Mouse (Mus musculus): ENCODE measurements around the gene Trpc4ap. TPM values are rescaled to one million over a fixed set of nuclear protein-coding genes. Genes with fewer than 3 reads are reported as not detected.
A peak's percentile ranks its signal among the peaks of the same experiment; 100 is the strongest.
"Not testable (repeated sequence)": the region's sequence is repeated elsewhere in the genome, so short reads cannot be mapped to it uniquely, and the experiment has no call there.

Gene Trpc4ap
- polyA plus RNA-seq, 1 experiment, result 47.0 TPM

GRCm38 (mm10) chr2:155613326-155613755 is 78.8 kb downstream of the Trpc4ap start:
- Histone ChIP-seq H3K27ac (ENCODE audit: control insufficient read depth, insufficient read depth, low read depth, low read length, poor library complexity) (no peak overlapping the region), H3K4me3 (replicated peaks; ENCODE audit: control insufficient read depth, low read depth, low read length) (peak overlapping the region; percentile 36), H3K4me1 (ENCODE audit: control insufficient read depth, insufficient read depth, low read length) (no peaks in the 10 kb centered on the region)
- WGBS, result 6% methylated on average over 20 of the region's 20 CpGs
- TF ChIP-seq POLR2A (IDR thresholded peaks at IDR 0.05; ENCODE audit: borderline replicate concordance, control insufficient read depth, low read depth, low read length), result no peak
- TF ChIP-seq CTCF (IDR thresholded peaks at IDR 0.05; ENCODE audit: control insufficient read depth, insufficient read depth, low read length), result no peak

- 84% methylated on average over 9 of the region's 9 CpGs for WGBS
These were observed 80.2 kb downstream of the Trpc4ap start for GRCm38 (mm10) chr2:155611834-155612550.

GRCm38 (mm10) chr2:155610978-155611377 is 81.2 kb downstream of the Trpc4ap start, which contains the start of gene Myh7b:
Gene Myh7b, plus strand, starts transcription at chr2:155611212.
- Histone ChIP-seq H3K27ac (ENCODE audit: control insufficient read depth, insufficient read depth, low read depth, low read length, poor library complexity) (no peak within 1 kb of the TSS), H3K4me1 (ENCODE audit: control insufficient read depth, insufficient read depth, low read length) (no peaks in the 10 kb centered on the region; the same call in 1 of the 2 replicates), H3K4me3 (replicated peaks; ENCODE audit: control insufficient read depth, low read depth, low read length) (no peak within 1 kb of the TSS)
- TF ChIP-seq POLR2A (IDR thresholded peaks at IDR 0.05; ENCODE audit: borderline replicate concordance, control insufficient read depth, low read depth, low read length) (no peak), CTCF (IDR thresholded peaks at IDR 0.05; ENCODE audit: control insufficient read depth, insufficient read depth, low read length) (no peak)
- 61% methylated on average over 4 of the region's 4 CpGs for WGBS

More at GRCm38 (mm10) chr2:155611834-155612550, 80.2 kb downstream of the Trpc4ap start:
- H3K4me1 ChIP-seq (ENCODE audit: control insufficient read depth, insufficient read depth, low read length), result no peaks in the 10 kb centered on the region
- H3K4me3 ChIP-seq (replicated peaks; ENCODE audit: control insufficient read depth, low read depth, low read length), result no peak overlapping the region
- TF ChIP-seq POLR2A (IDR thresholded peaks at IDR 0.05; ENCODE audit: borderline replicate concordance, control insufficient read depth, low read depth, low read length), result no peak
- H3K27ac ChIP-seq (ENCODE audit: control insufficient read depth, insufficient read depth, low read depth, low read length, poor library complexity), result no peak overlapping the region

- TF ChIP-seq CTCF (IDR thresholded peaks at IDR 0.05; ENCODE audit: control insufficient read depth, insufficient read depth, low read length) (no peak), POLR2A (IDR thresholded peaks at IDR 0.05; ENCODE audit: borderline replicate concordance, control insufficient read depth, low read depth, low read length) (no peak)
- no peak overlapping the region for H3K4me3 ChIP-seq (replicated peaks; ENCODE audit: control insufficient read depth, low read depth, low read length)
- no peaks in the 10 kb centered on the region; the same call in 1 of the 2 replicates for H3K4me1 ChIP-seq (ENCODE audit: control insufficient read depth, insufficient read depth, low read length)
- WGBS, result 78% methylated on average over 4 of the region's 4 CpGs
- H3K27ac ChIP-seq (ENCODE audit: control insufficient read depth, insufficient read depth, low read depth, low read length, poor library complexity), result no peak overlapping the region
These were observed 85.8 kb downstream of the Trpc4ap start for GRCm38 (mm10) chr2:155606360-155606759.

DNA sequence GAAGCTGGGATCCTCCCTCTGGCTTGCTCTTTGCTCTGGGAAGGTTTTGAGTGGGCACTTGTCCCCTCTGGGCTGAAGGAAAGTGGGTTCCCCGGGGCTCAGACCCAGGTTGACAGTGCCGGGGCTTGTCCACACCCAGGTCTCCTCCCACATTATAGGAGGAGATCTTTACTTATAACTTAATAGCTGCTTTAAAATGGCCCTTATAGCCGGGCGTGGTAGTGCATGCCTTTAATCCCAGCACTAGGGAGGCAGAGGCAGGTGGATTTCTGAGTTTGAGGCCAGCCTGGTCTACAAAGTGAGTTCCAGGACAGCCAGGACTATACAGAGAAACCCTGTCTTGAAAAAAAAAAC is 87.0 kb downstream of the Trpc4ap start:
- WGBS, result 58% methylated on average over 4 of the region's 4 CpGs
- not testable (repeated sequence) for H3K4me3 ChIP-seq (replicated peaks; ENCODE audit: control insufficient read depth, low read depth, low read length); H3K4me1 ChIP-seq (ENCODE audit: control insufficient read depth, insufficient read depth, low read length)
- H3K27ac ChIP-seq (ENCODE audit: control insufficient read depth, insufficient read depth, low read depth, low read length, poor library complexity), result peak overlapping the region; percentile 77

DNA sequence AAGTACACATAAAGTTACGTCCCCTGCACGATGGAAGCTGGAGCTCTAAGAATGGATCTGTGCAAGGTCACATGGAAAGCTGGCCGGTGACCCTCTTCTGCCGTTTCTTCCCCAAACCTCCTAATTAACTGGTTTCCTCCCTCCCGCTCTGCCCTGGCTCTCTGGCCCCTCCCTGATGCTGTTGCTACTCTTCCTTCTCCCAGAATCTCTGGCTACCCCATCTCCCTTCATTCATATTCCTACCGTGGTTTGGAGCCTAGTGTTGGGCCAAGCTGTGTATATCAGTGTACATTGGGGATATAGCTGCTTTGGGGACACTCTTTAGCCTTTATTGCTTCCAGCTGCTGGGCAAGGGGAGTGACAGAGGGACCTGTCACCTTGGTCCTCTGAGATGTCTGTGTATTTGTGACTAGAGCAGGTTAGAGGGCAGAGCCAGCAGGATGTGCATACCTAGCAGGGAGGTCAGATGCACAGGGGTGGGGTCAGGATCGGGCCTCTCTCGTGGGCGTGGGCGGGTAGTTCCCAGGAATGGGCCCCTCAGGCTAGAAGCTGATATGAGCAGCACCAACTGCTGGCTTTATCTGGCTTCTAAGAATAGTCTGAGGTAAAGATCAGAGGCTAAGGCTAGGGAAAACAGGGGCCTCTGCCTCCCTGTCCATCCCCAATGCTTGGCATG is 87.5 kb downstream of the Trpc4ap start:
- Histone ChIP-seq H3K27ac (ENCODE audit: control insufficient read depth, insufficient read depth, low read depth, low read length, poor library complexity) (peak overlapping the region; percentile 77), H3K4me1 (ENCODE audit: control insufficient read depth, insufficient read depth, low read length) (no peaks in the 10 kb centered on the region; the same call in 1 of the 2 replicates), H3K4me3 (replicated peaks; ENCODE audit: control insufficient read depth, low read depth, low read length) (no peak overlapping the region)
- TF ChIP-seq CTCF (IDR thresholded peaks at IDR 0.05; ENCODE audit: control insufficient read depth, insufficient read depth, low read length) (no peak), POLR2A (IDR thresholded peaks at IDR 0.05; ENCODE audit: borderline replicate concordance, control insufficient read depth, low read depth, low read length) (no peak)
- WGBS, result 56% methylated on average over 10 of the region's 10 CpGs

- no peak overlapping the region for H3K27ac ChIP-seq (ENCODE audit: control insufficient read depth, insufficient read depth, low read depth, low read length, poor library complexity)
- TF ChIP-seq POLR2A (IDR thresholded peaks at IDR 0.05; ENCODE audit: borderline replicate concordance, control insufficient read depth, low read depth, low read length), result no peak
- no peak for TF ChIP-seq CTCF (IDR thresholded peaks at IDR 0.05; ENCODE audit: control insufficient read depth, insufficient read depth, low read length)
- H3K4me1 ChIP-seq (ENCODE audit: control insufficient read depth, insufficient read depth, low read length), result no peaks in the 10 kb centered on the region; the same call in 1 of the 2 replicates
- 85% methylated on average over 3 of the region's 3 CpGs for WGBS
- no peak overlapping the region for H3K4me3 ChIP-seq (replicated peaks; ENCODE audit: control insufficient read depth, low read depth, low read length)
These were observed 88.5 kb downstream of the Trpc4ap start for GRCm38 (mm10) chr2:155603707-155604106.

DNA sequence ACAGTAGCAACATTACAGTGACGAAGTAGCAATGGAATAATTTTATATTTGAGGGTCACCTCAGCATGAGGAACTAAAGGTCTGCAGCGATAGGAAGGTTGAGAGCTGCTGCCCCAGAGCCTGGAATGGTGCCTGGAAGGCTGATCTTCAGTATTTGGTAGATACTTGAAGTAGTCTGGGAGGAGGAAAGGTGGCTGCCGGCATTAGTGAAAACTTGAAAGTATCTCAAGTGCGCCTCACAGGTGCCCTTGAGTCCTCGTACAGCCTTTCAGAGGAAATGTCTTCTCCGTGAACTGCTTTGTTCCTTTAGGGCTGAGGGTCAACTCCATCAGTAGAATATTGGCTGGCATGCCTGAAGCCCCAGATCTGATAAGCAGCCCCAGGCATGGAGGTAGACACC is 96.7 kb downstream of the Trpc4ap start:
- WGBS, result 82% methylated on average over 6 of the region's 6 CpGs
- H3K4me3 ChIP-seq (replicated peaks; ENCODE audit: control insufficient read depth, low read depth, low read length), result no peak overlapping the region
- H3K27ac ChIP-seq (ENCODE audit: control insufficient read depth, insufficient read depth, low read depth, low read length, poor library complexity), result no peak overlapping the region
- H3K4me1 ChIP-seq (ENCODE audit: control insufficient read depth, insufficient read depth, low read length), result no peaks in the 10 kb centered on the region; the same call in 1 of the 2 replicates
- TF ChIP-seq POLR2A (IDR thresholded peaks at IDR 0.05; ENCODE audit: borderline replicate concordance, control insufficient read depth, low read depth, low read length) (no peak), CTCF (IDR thresholded peaks at IDR 0.05; ENCODE audit: control insufficient read depth, insufficient read depth, low read length) (no peak)
